Mouse (Mus musculus) kidney, embryonic 14.5 days (tissue): ENCODE measurements around the gene Sergef. TPM values are rescaled to one million over a fixed set of nuclear protein-coding genes. Genes with fewer than 3 reads are reported as not detected.
A peak's percentile ranks its signal among the peaks of the same experiment; 100 is the strongest.
"Not testable (repeated sequence)": the region's sequence is repeated elsewhere in the genome, so short reads cannot be mapped to it uniquely, and the experiment has no call there.

Source experiments
- ATAC-seq: fragments of 200-750 bp; cut with Nextera tagmentation; 2 replicates; pipeline ENCODE4 v1.8.0; 2017; ENCODE audit warnings: moderate number of reproducible peaks, mild to moderate bottlenecking, moderate TSS enrichment, moderate library complexity; ENCODE audit not compliant: low FRiP score, low TSS enrichment
- H3K27ac ChIP-seq: fragments of 300-500 bp; sonication (generic); 2 replicates; pipeline ENCODE4 v1.5.1; 2014; ENCODE audit warnings: low read depth, mild to moderate bottlenecking, low read length, moderate library complexity, mixed read lengths
- H3K27me3 ChIP-seq: fragments of 300-500 bp; sonication (generic); 2 replicates; pipeline ENCODE4 v1.6.1; 2014; ENCODE audit warnings: mild to moderate bottlenecking, low read length; ENCODE audit not compliant: control insufficient read depth, insufficient read depth
- H3K36me3 ChIP-seq: fragments of 300-500 bp; sonication (generic); 2 replicates; pipeline ENCODE4 v1.6.1; 2014; ENCODE audit warnings: low read length, mixed read lengths; ENCODE audit not compliant: control insufficient read depth, insufficient read depth
- H3K4me1 ChIP-seq: fragments of 300-500 bp; sonication (generic); 2 replicates; pipeline ENCODE4 v1.6.1; 2014; ENCODE audit warnings: low read length, mixed read lengths; ENCODE audit not compliant: control insufficient read depth, insufficient read depth
- H3K4me2 ChIP-seq: fragments of 300-500 bp; sonication (generic); replicated peaks from 2 replicates; pipeline ENCODE4 v1.6.1; 2014; ENCODE audit warnings: low read depth, mild to moderate bottlenecking, low read length
- H3K4me3 ChIP-seq: fragments of 300-500 bp; sonication (generic); 2 replicates; pipeline ENCODE4 v1.5.1; 2014; ENCODE audit warnings: mild to moderate bottlenecking, low read length
- H3K9ac ChIP-seq: fragments of 300-500 bp; sonication (generic); 2 replicates; pipeline ENCODE4 v1.6.1; 2014; ENCODE audit warnings: low read depth, mild to moderate bottlenecking, low read length, moderate library complexity
- H3K9me3 ChIP-seq: fragments of 300-500 bp; sonication (generic); 2 replicates; pipeline ENCODE4 v1.6.1; 2016; ENCODE audit warnings: low read length; ENCODE audit not compliant: control insufficient read depth
- WGBS: fragments of 180-500 bp; shearing (Covaris S2); extraction: QIAGEN DNeasy Blood & Tissue Kit; methylation state at CpG from one replicate; pipeline ENCODE4 v1.1.7; 2014; 5-methylcytosine and 5-hydroxymethylcytosine counted together
- polyA plus RNA-seq: library from polyadenylated mRNA; unstranded; fragments of >200 nt; fragmentation: Nextera tagmentation; extraction: Ambion mirVana; gene quantifications from 2 replicates; pipeline ENCODE4 v1.2.1, GENCODE M21; 2014

Sergef gene
- polyA plus RNA-seq, 1 experiment from 2014 or later: 15.7 TPM

DNA sequence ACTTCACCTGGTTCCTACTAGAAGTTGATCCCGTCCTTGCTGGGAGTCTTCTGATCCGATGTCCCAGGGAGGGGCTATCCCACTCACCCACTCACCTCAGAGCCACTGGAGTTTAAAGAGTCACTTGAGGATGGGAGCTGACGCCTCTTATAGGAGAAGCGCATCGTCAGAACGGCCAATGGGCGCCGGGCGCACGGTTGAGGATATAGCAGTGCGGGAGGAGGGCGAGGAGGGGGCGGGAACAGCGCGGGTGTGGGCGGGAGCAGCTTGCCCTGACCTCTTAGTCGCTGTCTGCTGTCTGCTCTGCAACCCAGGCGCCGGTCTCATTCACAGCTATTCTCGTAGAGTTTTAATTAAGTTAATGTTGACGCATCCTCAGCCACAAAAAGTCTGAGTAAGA, 27.6 kb upstream of the Sergef start:
- peaks cover 11% of the 10 kb centered on the region; the same call in 1 of the 2 replicates for H3K27me3 ChIP-seq
- H3K27ac ChIP-seq: no peak overlapping the region
- WGBS: 1% methylated on average over 21 of the region's 21 CpGs
- H3K4me1 ChIP-seq: peaks cover 4% of the 10 kb centered on the region
- H3K36me3 ChIP-seq: no peaks in the 10 kb centered on the region
- no peaks in the 10 kb centered on the region for H3K9me3 ChIP-seq
- H3K4me2 ChIP-seq: peak overlapping the region; percentile 18; the same call in 1 of the 2 replicates
- peak; percentile 48; the same call in 1 of the 2 replicates for ATAC-seq
- no peak overlapping the region for H3K9ac ChIP-seq
- no peak overlapping the region for H3K4me3 ChIP-seq

- Histone ChIP-seq H3K27me3 (peaks cover 11% of the 10 kb centered on the region; the same call in 1 of the 2 replicates), H3K36me3 (no peaks in the 10 kb centered on the region), H3K4me1 (no peaks in the 10 kb centered on the region), H3K9me3 (no peaks in the 10 kb centered on the region), H3K9ac (no peak overlapping the region), H3K4me3 (no peak overlapping the region), H3K27ac (no peak overlapping the region), H3K4me2 (no peak overlapping the region)
- 27% methylated on average over 9 of the region's 9 CpGs for WGBS
- no peak; the same call in 1 of the 2 replicates for ATAC-seq
These were observed 25.6 kb upstream of the Sergef start for GRCm38 (mm10) chr7:46665236-46665635.

GRCm38 (mm10) chr7:46661591-46662090, 22.0 kb upstream of the Sergef start:
- H3K27me3 ChIP-seq: peaks cover 11% of the 10 kb centered on the region; the same call in 1 of the 2 replicates
- no peaks in the 10 kb centered on the region for H3K9me3 ChIP-seq
- no peak overlapping the region for H3K9ac ChIP-seq
- no peak for ATAC-seq
- no peaks in the 10 kb centered on the region for H3K4me1 ChIP-seq
- no peak overlapping the region for H3K27ac ChIP-seq
- 54% methylated on average over 18 of the region's 18 CpGs for WGBS
- no peaks in the 10 kb centered on the region for H3K36me3 ChIP-seq
- no peak overlapping the region for H3K4me2 ChIP-seq
- no peak overlapping the region for H3K4me3 ChIP-seq

GRCm38 (mm10) chr7:46652279-46652678, 12.7 kb upstream of the Sergef start:
- no peak overlapping the region for H3K4me3 ChIP-seq
- H3K36me3 ChIP-seq: no peaks in the 10 kb centered on the region
- H3K9ac ChIP-seq: no peak overlapping the region
- H3K27ac ChIP-seq: no peak overlapping the region
- no peaks in the 10 kb centered on the region for H3K4me1 ChIP-seq
- H3K4me2 ChIP-seq: no peak overlapping the region
- no peak for ATAC-seq
- no peaks in the 10 kb centered on the region for H3K9me3 ChIP-seq
- 59% methylated on average over 2 of the region's 2 CpGs for WGBS
- no peaks in the 10 kb centered on the region for H3K27me3 ChIP-seq

DNA sequence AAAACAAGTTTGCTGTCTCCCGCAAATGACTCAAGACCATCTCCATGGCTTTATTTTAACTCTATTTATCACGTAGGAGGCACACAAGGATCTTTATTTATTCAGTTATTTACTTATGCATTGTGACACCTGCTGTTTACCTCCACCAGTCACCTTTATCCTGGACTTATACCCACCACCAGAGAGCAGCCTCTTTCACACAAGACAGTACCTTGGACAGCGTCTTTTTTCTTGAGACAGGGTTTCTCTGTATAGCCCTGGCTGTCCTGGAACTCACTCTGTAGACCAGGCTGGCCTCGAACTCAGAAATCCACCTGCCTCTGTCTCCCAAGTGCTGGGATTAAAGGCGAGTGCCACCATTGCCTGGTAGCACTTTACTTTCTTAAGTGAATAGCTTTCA, 10.6 kb upstream of the Sergef start:
- WGBS: 52% methylated on average over 5 of the region's 5 CpGs
- not testable (repeated sequence) for H3K9me3 ChIP-seq, H3K27ac ChIP-seq, H3K4me2 ChIP-seq, H3K4me1 ChIP-seq, H3K9ac ChIP-seq, ATAC-seq, H3K27me3 ChIP-seq, H3K4me3 ChIP-seq, H3K36me3 ChIP-seq

GRCm38 (mm10) chr7:46648431-46649140, 9.0 kb upstream of the Sergef start:
- Histone ChIP-seq H3K4me3 (no peak overlapping the region), H3K9me3 (no peaks in the 10 kb centered on the region), H3K36me3 (no peaks in the 10 kb centered on the region), H3K4me2 (no peak overlapping the region), H3K4me1 (no peaks in the 10 kb centered on the region), H3K9ac (no peak overlapping the region), H3K27ac (no peak overlapping the region), H3K27me3 (no peaks in the 10 kb centered on the region)
- WGBS: 76% methylated on average over 4 of the region's 4 CpGs
- ATAC-seq: no peak

DNA sequence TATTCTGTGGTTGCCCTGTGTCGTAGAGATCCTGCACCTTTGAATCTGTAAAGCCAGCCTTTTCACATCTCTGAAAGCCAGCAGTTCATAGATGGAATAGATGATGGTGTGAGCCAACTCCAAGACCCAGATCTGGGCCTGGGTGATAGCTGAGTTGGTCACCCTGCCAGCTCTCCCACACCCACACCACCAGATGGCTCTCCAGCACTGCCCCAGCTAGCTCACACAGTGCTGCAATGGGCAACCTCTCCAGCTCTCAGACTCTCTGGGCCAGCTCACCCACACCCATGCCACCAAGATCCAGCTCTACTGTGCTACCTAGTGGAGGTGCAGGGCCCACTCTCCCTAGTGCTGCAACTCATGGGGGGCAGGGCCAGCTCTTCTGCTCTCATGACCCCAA, 3.6 kb upstream of the Sergef start:
- H3K4me1 ChIP-seq: peaks cover 7% of the 10 kb centered on the region
- H3K9ac ChIP-seq: no peak overlapping the region
- WGBS: 82% methylated on average over 1 of the region's 1 CpGs
- H3K27me3 ChIP-seq: no peaks in the 10 kb centered on the region
- H3K27ac ChIP-seq: no peak overlapping the region
- no peak overlapping the region for H3K4me3 ChIP-seq
- H3K9me3 ChIP-seq: no peaks in the 10 kb centered on the region
- ATAC-seq: no peak
- H3K36me3 ChIP-seq: no peaks in the 10 kb centered on the region
- no peak overlapping the region for H3K4me2 ChIP-seq

DNA sequence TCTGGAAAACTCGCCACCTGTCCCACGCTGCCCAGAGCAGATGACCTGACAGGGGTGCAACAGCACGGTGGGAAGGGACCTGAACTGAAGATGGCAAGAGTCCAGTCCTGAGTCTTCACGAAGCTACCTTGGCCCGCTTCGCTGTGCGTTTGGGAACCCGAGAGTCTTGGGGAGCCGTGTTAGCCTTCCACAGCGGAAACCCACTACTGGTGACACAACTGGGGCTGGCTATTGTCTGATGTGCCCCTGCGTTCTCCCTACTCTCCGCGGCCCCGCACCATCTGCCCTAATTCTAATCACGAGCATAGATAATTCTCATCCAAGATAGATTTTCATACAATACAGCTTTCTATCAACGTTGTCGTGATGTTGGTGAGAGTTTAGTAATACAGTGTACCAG, 455 bp upstream of the Sergef start:
- WGBS: 19% methylated on average over 17 of the region's 17 CpGs
- ATAC-seq: peak; percentile 28; the same call in 1 of the 2 replicates
- Histone ChIP-seq H3K4me1 (peaks cover 9% of the 10 kb centered on the region), H3K27ac (no peak overlapping the region), H3K4me3 (peak overlapping the region; percentile 60), H3K4me2 (peak overlapping the region; percentile 77), H3K9me3 (no peaks in the 10 kb centered on the region), H3K36me3 (no peaks in the 10 kb centered on the region), H3K9ac (peak overlapping the region; percentile 42; the same call in 1 of the 2 replicates), H3K27me3 (no peaks in the 10 kb centered on the region)

DNA sequence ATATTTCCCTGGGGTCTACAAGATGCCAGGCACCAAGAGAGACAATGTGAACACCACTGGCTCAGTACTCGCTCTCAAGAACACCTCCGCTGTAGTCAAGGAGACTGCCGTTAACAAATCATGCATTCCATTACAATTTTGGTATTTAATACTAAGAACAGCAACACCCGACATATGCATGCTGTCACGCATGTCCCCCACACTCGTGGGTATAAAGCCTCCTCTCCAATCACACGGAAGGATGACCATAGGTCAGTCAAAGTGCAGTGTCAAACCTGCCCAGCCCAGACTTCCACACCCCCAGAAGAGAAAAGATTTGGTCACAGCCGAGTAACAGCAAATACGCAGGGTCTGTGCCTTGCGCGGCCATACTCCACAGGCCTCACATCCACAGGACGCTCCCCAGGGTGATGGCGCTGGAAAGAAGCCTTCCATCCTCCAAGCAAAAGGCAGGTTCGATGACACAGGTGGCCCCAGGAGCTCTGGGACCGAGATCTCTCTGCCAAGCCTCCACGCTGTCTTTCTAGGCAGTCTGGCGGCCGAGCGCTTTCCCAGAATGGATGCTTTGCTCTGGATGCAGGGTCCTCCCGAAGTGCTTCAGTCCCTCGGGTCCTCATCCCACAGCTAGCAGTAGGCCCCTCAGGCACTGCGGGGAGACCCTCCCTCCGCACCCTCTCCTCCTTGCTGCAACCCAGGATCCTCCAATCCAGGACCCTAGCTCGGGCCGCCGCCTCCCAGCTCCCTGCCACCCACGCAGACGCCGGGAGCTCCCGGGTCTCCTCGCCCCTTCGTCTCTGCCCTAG, 517 bp downstream of the Sergef start:
- ATAC-seq: peak; percentile 29
- no peaks in the 10 kb centered on the region for H3K9me3 ChIP-seq
- no peak overlapping the region for H3K27ac ChIP-seq
- H3K36me3 ChIP-seq: no peaks in the 10 kb centered on the region
- WGBS: 9% methylated on average over 32 of the region's 32 CpGs
- H3K4me1 ChIP-seq: peaks cover 9% of the 10 kb centered on the region
- peak overlapping the region; percentile 69 for H3K9ac ChIP-seq
- H3K4me2 ChIP-seq: peak overlapping the region; percentile 77
- H3K4me3 ChIP-seq: peak overlapping the region; percentile 60
- H3K27me3 ChIP-seq: no peaks in the 10 kb centered on the region
